Mouse (Mus musculus) fat pad, adult 2 months (tissue): ENCODE data around the gene Mob1a.

Experiments used
- DNase-seq: peaks from one replicate; pipeline ENCODE4 v3.0.0-alpha.2; 2011; ENCODE audit warnings: low read depth, low spot score; ENCODE audit errors: extremely low read depth

Gene Mob1a

GRCm38 (mm10) chr6:83325525-83326393, at the start of gene Mob1a, which contains the start of gene Mthfd2:
TSS of gene Mob1a (plus strand) at chr6:83326016.
TSS of gene Mthfd2 (minus strand) at chr6:83325908.
- peak; percentile 56 for DNase-seq

- DNase-seq, result no peak
Measured at GRCm38 (mm10) chr6:83277151-83277550, 48.7 kb upstream of the Mob1a start.

GRCm38 (mm10) chr6:83278881-83279280, 46.9 kb upstream of the Mob1a start:
- no peak for DNase-seq

GRCm38 (mm10) chr6:83280256-83280955, 45.4 kb upstream of the Mob1a start:
- DNase-seq, result no peak

GRCm38 (mm10) chr6:83300447-83301229, 25.2 kb upstream of the Mob1a start:
- DNase-seq, result no peak

GRCm38 (mm10) chr6:83301294-83301693, 24.5 kb upstream of the Mob1a start:
- DNase-seq, result no peak

GRCm38 (mm10) chr6:83302264-83302663, 23.6 kb upstream of the Mob1a start:
- DNase-seq, result peak; percentile 67

GRCm38 (mm10) chr6:83309017-83309416, 16.8 kb upstream of the Mob1a start:
- no peak for DNase-seq

- no peak for DNase-seq
Measured at GRCm38 (mm10) chr6:83311206-83311605, 14.6 kb upstream of the Mob1a start.

GRCm38 (mm10) chr6:83312021-83312420, 13.8 kb upstream of the Mob1a start:
- DNase-seq, result no peak

- no peak for DNase-seq
Measured at GRCm38 (mm10) chr6:83312514-83312913, 13.3 kb upstream of the Mob1a start.

GRCm38 (mm10) chr6:83315293-83315692, 10.5 kb upstream of the Mob1a start:
- peak; percentile 73 for DNase-seq

- no peak for DNase-seq
Measured at GRCm38 (mm10) chr6:83316022-83316421, 9.8 kb upstream of the Mob1a start.

GRCm38 (mm10) chr6:83317108-83317741, 8.6 kb upstream of the Mob1a start:
- no peak for DNase-seq

- DNase-seq, result no peak
Measured at GRCm38 (mm10) chr6:83321927-83322326, 3.9 kb upstream of the Mob1a start.

GRCm38 (mm10) chr6:83322794-83323193, 3.0 kb upstream of the Mob1a start:
- DNase-seq, result peak; percentile 100

- DNase-seq, result no peak
Measured at GRCm38 (mm10) chr6:83323652-83324419, 2.0 kb upstream of the Mob1a start.

- no peak for DNase-seq
Measured at GRCm38 (mm10) chr6:83326394-83326736, 549 bp downstream of the Mob1a start.

- DNase-seq, result no peak
Measured at GRCm38 (mm10) chr6:83326761-83327160, 945 bp downstream of the Mob1a start.

GRCm38 (mm10) chr6:83327591-83328190, 1.9 kb downstream of the Mob1a start:
- DNase-seq, result no peak
